Mouse (Mus musculus) spleen, postnatal 4 days (tissue): ENCODE measurements at regions not wholly inside any gene's neighbourhood (a gene's known extent, or its start where the extent isn't known, plus 50 kb on each side); places are given as distances from the start of the nearest gene placed in this dataset.
"Not testable (repeated sequence)": the region's sequence is repeated elsewhere in the genome, so short reads cannot be mapped to it uniquely, and the experiment has no call there.

Experiments used
- DNase-seq, 2 experiments: peaks; one replicate each; pipeline ENCODE4 v3.0.0; 2022; ENCODE audit warnings: low spot score in 2 of 2

DNA sequence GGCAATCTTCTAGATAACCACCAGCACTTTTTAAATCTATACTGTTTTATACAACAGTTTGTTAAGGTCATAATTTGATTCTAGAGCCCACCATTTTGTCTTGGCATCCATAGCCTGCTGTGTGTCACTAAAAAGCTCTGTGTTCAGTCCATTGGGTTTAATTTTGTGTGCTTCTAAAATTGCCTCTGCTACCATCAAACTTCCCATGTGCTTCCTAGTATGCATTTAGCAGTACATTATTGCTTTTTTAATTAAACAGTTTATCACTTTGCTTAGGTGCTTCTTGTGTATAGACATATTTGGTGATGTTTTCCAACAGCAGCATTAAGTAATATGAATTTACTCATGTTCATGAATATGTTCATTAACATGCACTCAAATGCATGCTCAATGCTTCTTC is 102.4 kb upstream of the Egfr start:
- DNase-seq = no peak

DNA sequence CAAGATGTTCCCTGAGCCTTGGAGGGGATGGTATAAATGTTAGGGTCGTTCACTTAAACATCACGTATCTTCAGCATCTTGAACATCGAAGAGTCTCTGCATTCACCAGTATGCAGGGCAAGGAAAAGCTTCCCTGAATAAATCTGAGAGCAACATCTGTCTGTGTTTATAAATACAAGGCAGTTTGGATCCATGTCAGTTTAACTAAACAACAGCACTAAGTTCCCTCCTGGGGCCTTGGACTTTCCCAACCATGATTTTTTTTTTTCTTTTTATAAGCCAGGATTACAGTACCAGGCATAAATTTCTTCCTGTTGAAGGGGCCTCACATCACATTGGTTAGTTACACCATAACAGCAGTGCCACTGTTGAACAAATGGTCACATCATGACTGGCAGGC is 88.2 kb upstream of the Egfr start:
- DNase-seq = no peak

DNA sequence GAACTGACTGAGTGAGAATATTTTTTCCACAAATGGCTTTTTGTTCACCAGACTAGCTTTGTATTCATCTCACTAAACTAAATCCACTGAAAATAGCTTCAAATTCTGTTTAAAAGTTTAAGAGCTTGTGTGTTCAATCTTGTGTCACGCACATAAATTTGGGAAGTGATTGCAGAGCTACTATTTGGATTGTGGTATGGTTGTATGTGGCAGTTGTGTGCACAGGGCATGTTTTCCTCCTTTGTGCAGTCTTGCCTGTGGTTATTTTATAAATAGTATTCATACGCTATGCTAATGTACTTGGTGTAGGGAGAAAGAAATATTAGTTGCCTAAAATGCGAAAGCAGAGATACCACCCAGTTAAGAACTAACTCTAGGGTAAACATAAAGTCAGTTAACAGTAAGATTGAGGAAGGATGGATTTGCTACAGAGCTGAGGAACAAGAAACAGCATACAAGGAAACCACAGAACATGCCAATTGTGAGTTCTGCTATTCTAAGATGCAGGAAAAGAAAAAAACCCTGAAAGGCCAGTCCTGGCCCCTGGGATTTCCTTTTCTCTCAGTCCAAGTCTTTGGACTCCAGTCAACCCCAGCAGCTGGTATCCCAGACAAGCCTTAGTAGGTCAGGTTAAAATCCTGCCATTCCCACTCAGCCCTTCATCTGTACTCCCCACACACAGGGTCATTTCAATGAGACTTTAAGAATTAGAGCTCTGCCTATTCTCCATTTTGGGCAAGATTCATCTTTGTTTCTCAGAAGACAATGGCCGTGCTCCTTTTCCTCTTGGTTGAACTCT is 82.4 kb upstream of the Egfr start:
- DNase-seq = no peak

DNA sequence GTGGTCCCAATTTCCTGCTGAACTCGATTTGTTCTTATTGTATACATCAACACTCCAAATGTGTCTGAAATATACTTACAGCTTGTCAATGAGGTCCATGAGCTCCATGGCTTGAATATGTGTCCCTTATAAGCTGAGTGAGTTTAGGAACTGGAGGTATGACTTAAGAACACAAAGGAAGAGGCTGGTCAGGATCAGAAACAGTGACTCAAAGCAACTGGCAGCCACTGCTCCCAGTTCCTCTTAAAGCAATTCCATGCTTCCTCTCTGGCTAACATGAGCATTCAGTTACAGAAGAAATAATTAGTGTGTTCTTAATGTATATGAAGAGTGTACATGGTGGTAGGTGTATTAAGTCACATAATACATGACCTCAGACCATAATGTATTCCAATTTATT is 81.7 kb upstream of the Egfr start:
- no peak for DNase-seq

DNA sequence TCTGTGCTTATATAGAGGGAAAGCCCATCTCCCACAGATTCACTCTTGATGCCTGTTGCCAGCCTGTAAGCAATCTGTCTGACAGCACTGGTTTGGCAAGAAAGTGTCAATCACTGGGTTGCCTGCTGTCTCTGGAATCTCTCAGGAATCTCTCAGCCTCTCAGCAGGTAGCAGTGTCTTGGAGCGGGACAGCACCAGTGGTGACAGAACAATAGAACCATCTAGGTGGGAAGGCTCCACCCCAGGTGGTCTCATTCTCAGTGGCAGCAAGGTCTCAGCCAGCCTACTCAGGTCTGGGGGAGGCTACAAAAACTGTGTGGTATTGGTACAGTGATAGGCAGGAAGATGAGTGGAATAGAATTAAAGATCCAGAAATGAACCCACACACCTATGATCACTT is 76.1 kb upstream of the Egfr start:
- not testable (repeated sequence) for DNase-seq

DNA sequence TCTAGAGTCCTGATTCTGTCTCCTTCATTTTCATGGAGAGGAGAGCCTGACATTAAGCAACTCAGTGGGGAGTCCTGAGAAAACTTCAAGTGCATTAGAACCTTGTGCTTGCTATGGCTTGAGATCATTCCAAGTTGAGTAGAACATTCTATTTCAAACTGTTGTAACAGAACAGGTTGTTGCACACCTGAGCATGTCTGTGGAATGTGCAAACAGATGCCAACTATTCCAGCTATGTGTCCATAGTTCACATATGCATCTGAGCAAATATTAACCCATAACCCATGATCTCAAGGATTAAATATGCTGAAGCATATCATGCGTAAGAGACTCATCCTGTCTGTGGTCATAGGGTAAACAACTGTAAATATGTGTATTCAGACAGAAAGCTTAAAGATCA is 68.5 kb upstream of the Egfr start:
- no peak for DNase-seq

DNA sequence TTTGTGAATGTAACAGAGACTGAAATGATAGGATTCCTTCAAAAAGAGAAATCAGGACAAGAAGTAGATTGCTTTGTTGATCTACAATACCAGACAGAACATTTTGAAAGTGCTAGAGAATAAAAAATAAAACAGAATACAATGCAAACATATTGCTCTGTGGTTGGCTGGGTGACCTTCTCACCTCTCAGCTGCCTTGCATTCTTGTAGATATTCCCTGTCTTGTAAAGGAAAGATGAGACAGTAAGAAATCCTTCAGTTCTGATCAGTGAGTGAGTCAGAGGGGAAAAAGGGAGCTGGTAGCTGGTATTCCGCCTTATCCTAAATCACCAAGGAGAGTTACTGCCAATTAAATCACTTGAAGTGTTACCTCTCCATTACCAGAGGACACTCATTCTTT is 56.4 kb upstream of the Egfr start:
- no peak for DNase-seq

DNA sequence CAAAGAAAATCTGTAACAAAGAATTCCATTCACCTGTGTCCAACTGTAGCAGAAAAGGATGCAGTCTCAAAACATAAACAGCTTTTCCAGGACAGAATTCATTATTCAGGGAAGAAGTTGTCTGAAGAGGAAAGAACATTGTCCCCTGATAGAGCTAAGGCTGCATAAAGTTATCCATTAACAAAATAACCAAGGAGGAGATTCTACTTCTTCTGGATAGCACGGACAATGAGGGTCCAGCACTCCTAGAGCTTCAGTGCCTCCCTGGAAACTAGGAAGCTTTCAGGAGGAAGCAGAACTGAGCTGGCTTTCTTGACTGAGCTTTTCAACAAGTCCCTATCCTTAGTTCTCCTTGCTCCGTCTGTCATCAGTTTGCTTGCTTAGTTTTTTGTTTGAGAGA is 55.2 kb upstream of the Egfr start:
- DNase-seq = no peak

DNA sequence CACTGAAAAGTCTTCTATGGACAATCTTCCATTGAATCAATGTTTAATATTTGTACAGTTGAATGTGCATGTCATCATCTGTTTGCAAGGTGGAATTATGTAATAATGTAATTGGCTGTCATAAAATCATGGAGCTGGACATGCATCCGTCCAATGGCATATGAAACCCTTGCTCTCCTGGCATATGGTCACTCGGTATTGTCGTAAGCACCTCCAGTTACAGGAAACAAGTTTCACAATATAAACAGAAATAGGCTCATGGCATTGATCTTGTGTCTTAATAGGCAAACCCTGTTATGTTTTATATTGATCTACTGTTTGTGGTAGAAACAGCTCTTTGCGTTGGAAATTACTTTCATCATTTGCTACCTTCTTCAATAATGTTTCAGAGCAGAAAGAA is 50.2 kb upstream of the Egfr start:
- DNase-seq = no peak
